In genomic region chr16:90250099-90250498, GRCm38 (mm10) we compare ENCODE assay signal across 25 mouse cellular contexts. TPM values are rescaled to one million over a fixed set of nuclear protein-coding genes. Genes with fewer than 3 reads are reported as not detected.
DNase-seq lines count a peak whose midpoint lies in the region; ATAC-seq and TF ChIP-seq lines count a peak whose summit lies in the region.
"Had no signal": no experiment of that assay in that cellular context is flagged by ENCODE, and none has a peak within 500 bp of the region (broad histone marks: within the 10 kb centered on the region; RNA-seq: fewer than 3 reads in every experiment).

No protein-coding gene starts in this region.

- H3K4me3 ChIP-seq in ES-E14 (ENCODE audit: insufficient read depth in 1 of 2, low read depth in 1 of 2, low read length in 2 of 2, poor library complexity in 1 of 2, severe bottlenecking in 1 of 2), result no peak overlapping the region
- H3K4me3 ChIP-seq: embryonic facial prominence, embryonic 13.5 days; forebrain, embryonic 12.5 days; gastrocnemius, adult 2 months; heart, embryonic 10.5 days; hindbrain, embryonic 12.5 days had no signal

- H3K9me3 ChIP-seq in ES-E14 (ENCODE audit: control insufficient read depth, insufficient read depth, low read depth, low read length), result no peaks in the 10 kb centered on the region
- H3K9me3 ChIP-seq: embryonic facial prominence, embryonic 13.5 days; forebrain, embryonic 12.5 days; heart, embryonic 10.5 days; hindbrain, embryonic 12.5 days had no signal

- peak overlapping the region; percentile 43; the same call in 1 of the 2 replicates for H3K27ac ChIP-seq in ES-E14 (ENCODE audit: insufficient read depth, low read depth, low read length, poor library complexity, severe bottlenecking)
- H3K27ac ChIP-seq: embryonic facial prominence, embryonic 13.5 days; forebrain, embryonic 12.5 days; gastrocnemius, adult 2 months; heart, embryonic 10.5 days; hindbrain, embryonic 12.5 days had no signal

- no peaks in the 10 kb centered on the region; a peak in 1 of 4 replicates for H3K4me1 ChIP-seq in ES-E14 (ENCODE audit: control insufficient read depth in 2 of 2, insufficient read depth in 2 of 2, low read length in 2 of 2, poor library complexity in 1 of 2)
- H3K4me1 ChIP-seq: embryonic facial prominence, embryonic 13.5 days; forebrain, embryonic 12.5 days; heart, embryonic 10.5 days; hindbrain, embryonic 12.5 days had no signal

- peak; percentile 50 for DNase-seq in adrenal gland, adult 2 months
- no peak for DNase-seq in adrenal gland, postnatal 4 days (ENCODE audit: low spot score in 2 of 2)
- DNase-seq in cerebellum, adult 18-20 months, result peak; percentile 23 to 28
- DNase-seq in cerebellum, adult 9-10 months, result no peak
- DNase-seq in frontal cortex, postnatal 10 days (ENCODE audit: low spot score in 2 of 2), result no peak
- DNase-seq in ES-E14 (ENCODE audit: low read depth, low spot score), result no peak
- DNase-seq in kidney, postnatal 36 days, result no peak
- DNase-seq: adrenal gland, adult 8-10 months; B cell, adult 2 months; gastrocnemius, adult 2 months; gastrocnemius, postnatal 25 days; heart, postnatal 10 days; heart, postnatal 4 days; kidney, adult 9 months had no signal

- in situ Hi-C loops in ES-E14 (cut with MboI; ENCODE audit: low sequenced_read_pairs in 2 of 2, unreplicated experiment in 2 of 2), result no loop called here

- peak; percentile 59 for ATAC-seq in frontal cortex, adult (ENCODE audit: low TSS enrichment)
- ATAC-seq: activated CD4-positive, CD25-positive, alpha-beta regulatory T cell, adult 4 months; CD4-positive, CD25-positive, alpha-beta regulatory T cell, adult 4 months; forebrain, embryonic 16.5 days; hindbrain, embryonic 16.5 days; inflammation-experienced regulatory T-cells, adult 6 months; intestine, postnatal 0 days had no signal

- no peak overlapping the region for H3K9ac ChIP-seq in ES-E14 (ENCODE audit: insufficient read depth, low read depth, low read length, poor library complexity, severe bottlenecking)
- H3K9ac ChIP-seq: embryonic facial prominence, embryonic 13.5 days; forebrain, embryonic 12.5 days; hindbrain, embryonic 12.5 days had no signal

- peaks cover 42% of the 10 kb centered on the region for H3K36me3 ChIP-seq in ES-E14 (ENCODE audit: control insufficient read depth, insufficient read depth, low read length, poor library complexity, severe bottlenecking)

TF ChIP-seq in ES-E14, 5 proteins besides CTCF, POLR2A, EP300 and RAD21:
- TF ChIP-seq CHD2 (IDR thresholded peaks at IDR 0.05; ENCODE audit: low read depth, low read length) (no peak), MAFK (IDR thresholded peaks at IDR 0.05; ENCODE audit: insufficient read depth, low read depth, low read length) (no peak), ZC3H11A (IDR thresholded peaks at IDR 0.05; ENCODE audit: borderline replicate concordance, low read depth, low read length) (no peak), HCFC1 (IDR thresholded peaks at IDR 0.05; ENCODE audit: borderline replicate concordance, insufficient read depth, low read length) (no peak), ZNF384 (IDR thresholded peaks at IDR 0.05; ENCODE audit: low read depth, low read length) (no peak)

RNA-seq across cellular contexts. Expression of gene Sod1, which starts 29.5 kb away (rescaled TPM):
- 1,000 to 10,000 TPM; 1,281 to 1,419 TPM for total RNA-seq in adrenal gland, adult 2 months (2021)
- 539 and 713 TPM in 2 replicates for polyA plus RNA-seq in adrenal gland, adult 2 months (2012; rRNA removed)
- total RNA-seq in adrenal gland, postnatal 4 days (2021), result 1,000 to 10,000 TPM; 1,054 to 1,131 TPM
- 990 and 1,081 TPM in 2 replicates for total RNA-seq in ES-E14 (2012; rRNA removed)

RNA-seq across cellular contexts. Expression of gene Scaf4, which starts 34.2 kb away (rescaled TPM):
- 10 to 100 TPM; 32.8 to 53.7 TPM for total RNA-seq in adrenal gland, adult 2 months (2021)
- polyA plus RNA-seq in adrenal gland, adult 2 months (2012; rRNA removed), result 76.9 and 81.3 TPM in 2 replicates
- 10 to 100 TPM; 57.1 to 68.3 TPM for total RNA-seq in adrenal gland, postnatal 4 days (2021)
- 36.0 and 57.7 TPM in 2 replicates for total RNA-seq in ES-E14 (2012; rRNA removed)

Comparison
In these comparisons a context has a peak if more than half of its experiments do, and no peak if none do; other contexts are left out.
1. DNase-seq: peak in adrenal gland, adult 2 months (single experiment) and cerebellum, adult 18-20 months (2 of 2); none in adrenal gland, postnatal 4 days (0 of 2), cerebellum, adult 9-10 months (single experiment), frontal cortex, postnatal 10 days (0 of 2), ES-E14 (single experiment) and kidney, postnatal 36 days (0 of 2).